Mouse (Mus musculus) C2C12 (cell line): ENCODE data around the gene Trip4.

Experiments used
- CEBPB ChIP-seq: IDR thresholded peaks from one replicate; pipeline ENCODE4 v1.6.1; 2011; ENCODE audit warnings: low read depth, mild to moderate bottlenecking, control low read depth, moderate library complexity
- CTCF ChIP-seq: IDR thresholded peaks from one replicate; pipeline ENCODE4 v1.5.1; 2011; ENCODE audit not compliant: control insufficient read depth, insufficient read depth, insufficient read length
- FOSL1 ChIP-seq: IDR thresholded peaks from one replicate; pipeline ENCODE4 v1.8.0; 2011; ENCODE audit warnings: mild to moderate bottlenecking, low read length; ENCODE audit not compliant: poor library complexity, insufficient read depth, severe bottlenecking
- MAX ChIP-seq: IDR thresholded peaks from one replicate; pipeline ENCODE4 v1.6.1; 2011; ENCODE audit warnings: mild to moderate bottlenecking, control low read depth
- MYOD1 ChIP-seq: IDR thresholded peaks from one replicate; pipeline ENCODE4 v1.6.1; 2011; ENCODE audit warnings: low read depth; ENCODE audit not compliant: control insufficient read depth, insufficient read length
- MYOG ChIP-seq: IDR thresholded peaks from one replicate; pipeline ENCODE4 v1.6.1; 2011; ENCODE audit not compliant: control insufficient read depth, insufficient read length; ENCODE audit errors: extremely low read depth
- USF1 ChIP-seq: IDR thresholded peaks from one replicate; pipeline ENCODE4 v1.6.1; 2011; ENCODE audit warnings: low read depth, mild to moderate bottlenecking, control low read depth, moderate library complexity

DNA sequence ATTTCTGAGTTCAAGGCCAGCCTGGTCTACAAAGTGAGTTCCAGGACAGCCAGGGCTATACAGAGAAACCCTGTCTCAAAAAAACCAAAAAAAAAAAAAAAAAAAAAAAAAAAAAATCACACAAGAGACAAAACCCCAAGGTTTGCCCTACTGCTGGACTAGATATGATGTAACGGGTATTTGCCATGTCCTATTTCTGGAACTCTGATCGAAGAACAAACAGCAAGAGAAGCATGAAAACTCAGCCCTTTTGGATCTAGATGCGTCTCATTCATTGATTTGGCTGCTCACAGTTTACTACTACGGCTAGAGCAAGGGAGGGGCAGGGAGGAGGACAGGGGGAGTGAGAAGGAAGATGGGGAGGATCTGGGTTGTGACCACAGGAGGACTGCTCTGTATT, 86.6 kb downstream of the Trip4 start:
- no peak for TF ChIP-seq CTCF
- TF ChIP-seq MAX = no peak
- no peak for TF ChIP-seq USF1
- TF ChIP-seq MYOD1 = no peak
- no peak for TF ChIP-seq FOSL1
- no peak for TF ChIP-seq MYOG
- TF ChIP-seq CEBPB = no peak
